In genomic region chr2:139840941-139841340, GRCm38 (mm10) we compare ENCODE assay signal across 20 mouse cellular contexts.
DNase-seq lines count a peak whose midpoint lies in the region; ATAC-seq and TF ChIP-seq lines count a peak whose summit lies in the region.
"Had no signal": no experiment of that assay in that cellular context is flagged by ENCODE, and none has a peak within 500 bp of the region (broad histone marks: within the 10 kb centered on the region; RNA-seq: fewer than 3 reads in every experiment).

No protein-coding gene starts in this region.

- TF ChIP-seq CTCF in C2C12 (IDR thresholded peaks at IDR 0.05; ENCODE audit: control insufficient read depth, insufficient read depth, insufficient read length), result no peak

- H3K4me2 ChIP-seq in limb, embryonic 12.5 days, result no peak overlapping the region
- H3K4me2 ChIP-seq: embryonic facial prominence, embryonic 12.5 days; forebrain, embryonic 12.5 days; heart, embryonic 12.5 days; hindbrain, embryonic 15.5 days had no signal

- H3K9ac ChIP-seq in limb, embryonic 12.5 days (replicated peaks), result no peak overlapping the region
- H3K9ac ChIP-seq: embryonic facial prominence, embryonic 12.5 days; forebrain, embryonic 12.5 days; heart, embryonic 12.5 days; hindbrain, embryonic 15.5 days had no signal

- H3K4me1 ChIP-seq in limb, embryonic 12.5 days (replicated peaks), result peaks cover 10% of the 10 kb centered on the region
- H3K4me1 ChIP-seq in limb, embryonic 10.5 days, result no peaks in the 10 kb centered on the region
- H3K4me1 ChIP-seq: embryonic facial prominence, embryonic 12.5 days; forebrain, embryonic 12.5 days; heart, embryonic 12.5 days; hindbrain, embryonic 15.5 days had no signal

- no peaks in the 10 kb centered on the region for H3K79me2 ChIP-seq in C2C12 (ENCODE audit: control insufficient read depth, insufficient read depth)

- no peak for DNase-seq in limb, embryonic 10.5 days (ENCODE audit: low spot score)
- DNase-seq in NIH3T3 (ENCODE audit: low read depth) (peak; percentile 30), liver (no peak)
- DNase-seq in induced T-regulatory cell, adult 2 months (ENCODE audit: low read depth), result peak; percentile 54
- DNase-seq in spleen, postnatal 4 days (ENCODE audit: low spot score in 2 of 2), result no peak
- DNase-seq in adrenal gland, adult (ENCODE audit: inconsistent age in 2 of 2, low spot score in 1 of 2), result no peak
- DNase-seq: adrenal gland, adult 8-10 months; adrenal gland, postnatal 36 days; cerebellum, adult 11 months; cerebellum, adult 8-10 months; cerebellum, postnatal 25 days; gastrocnemius, postnatal 14 days had no signal

- no peak for ATAC-seq in limb, embryonic 12.5 days (ENCODE audit: insufficient number of reproducible peaks, insufficient read depth, low FRiP score, low TSS enrichment, low read depth)
- ATAC-seq: forebrain, embryonic 16.5 days; intestine, postnatal 0 days had no signal

- H3K27me3 ChIP-seq in limb, embryonic 12.5 days, result no peaks in the 10 kb centered on the region
- H3K27me3 ChIP-seq in limb, embryonic 10.5 days (ENCODE audit: low read depth, poor library complexity, severe bottlenecking), result no peaks in the 10 kb centered on the region
- H3K27me3 ChIP-seq in C2C12 (ENCODE audit: control insufficient read depth, insufficient read depth, insufficient read length), result no peaks in the 10 kb centered on the region
- H3K27me3 ChIP-seq: embryonic facial prominence, embryonic 12.5 days; forebrain, embryonic 12.5 days; heart, embryonic 12.5 days; hindbrain, embryonic 15.5 days had no signal

- H3ac ChIP-seq in C2C12 (ENCODE audit: control insufficient read depth, insufficient read length, low read depth), result no peak overlapping the region

- H3K36me3 ChIP-seq in limb, embryonic 12.5 days, result no peaks in the 10 kb centered on the region
- no peaks in the 10 kb centered on the region for H3K36me3 ChIP-seq in limb, embryonic 10.5 days
- no peaks in the 10 kb centered on the region for H3K36me3 ChIP-seq in C2C12 (ENCODE audit: control insufficient read depth, insufficient read depth)
- H3K36me3 ChIP-seq: embryonic facial prominence, embryonic 12.5 days; forebrain, embryonic 12.5 days; heart, embryonic 12.5 days; hindbrain, embryonic 15.5 days had no signal

- no peaks in the 10 kb centered on the region for H3K79me3 ChIP-seq in C2C12 (ENCODE audit: low read depth)

- 80% methylated on average over 5 of the region's 5 CpGs for WGBS in limb, embryonic 12.5 days
- WGBS in limb, embryonic 10.5 days, result 89% methylated on average over 5 of the region's 5 CpGs

- no peaks in the 10 kb centered on the region for H3K9me3 ChIP-seq in limb, embryonic 12.5 days
- no peaks in the 10 kb centered on the region for H3K9me3 ChIP-seq in limb, embryonic 10.5 days (replicated peaks)
- H3K9me3 ChIP-seq: embryonic facial prominence, embryonic 12.5 days; forebrain, embryonic 12.5 days; heart, embryonic 12.5 days; hindbrain, embryonic 15.5 days had no signal

- H3K27ac ChIP-seq in limb, embryonic 12.5 days, result peak overlapping the region; percentile 59; the same call in 1 of the 2 replicates
- no peak overlapping the region for H3K27ac ChIP-seq in limb, embryonic 10.5 days
- H3K27ac ChIP-seq: embryonic facial prominence, embryonic 12.5 days; forebrain, embryonic 12.5 days; hindbrain, embryonic 15.5 days had no signal

- H3K4me3 ChIP-seq in limb, embryonic 12.5 days (replicated peaks), result no peak overlapping the region
- H3K4me3 ChIP-seq in limb, embryonic 10.5 days, result no peak overlapping the region
- H3K4me3 ChIP-seq in C2C12 (ENCODE audit: insufficient read depth, poor library complexity, severe bottlenecking), result no peak overlapping the region
- H3K4me3 ChIP-seq: embryonic facial prominence, embryonic 12.5 days; forebrain, embryonic 12.5 days; heart, embryonic 12.5 days; hindbrain, embryonic 15.5 days had no signal

TF ChIP-seq in C2C12, 6 proteins besides CTCF, POLR2A, EP300 and RAD21:
- TF ChIP-seq MYOG (IDR thresholded peaks at IDR 0.05; ENCODE audit: control insufficient read depth, extremely low read depth, insufficient read length), result no peak
- peak; percentile 35 for TF ChIP-seq USF1 (IDR thresholded peaks at IDR 0.05; ENCODE audit: low read depth)

Comparison
In these comparisons a context has a peak if more than half of its experiments do, and no peak if none do; other contexts are left out.
1. DNase-seq: peak in NIH3T3 (single experiment) and induced T-regulatory cell, adult 2 months (single experiment); none in limb, embryonic 10.5 days (single experiment), spleen, postnatal 4 days (0 of 2), adrenal gland, adult (0 of 2) and liver (single experiment).